ENCODE assay signal across 16 mouse cellular contexts in genomic region chr2:54264773-54265452, GRCm38 (mm10).
DNase-seq lines count a peak whose midpoint lies in the region; ATAC-seq lines count a peak whose summit lies in the region.
"Had no signal": no experiment of that assay in that cellular context is flagged by ENCODE, and none has a peak within 500 bp of the region (broad histone marks: within the 10 kb centered on the region; RNA-seq: fewer than 3 reads in every experiment).

No protein-coding gene starts in this region.

- H3K9me3 ChIP-seq in forebrain, embryonic 12.5 days = peaks cover 4% of the 10 kb centered on the region
- H3K9me3 ChIP-seq in hindbrain, embryonic 16.5 days (ENCODE audit: control insufficient read depth, low read length) = no peaks in the 10 kb centered on the region
- H3K9me3 ChIP-seq in neural tube, embryonic 14.5 days (ENCODE audit: control insufficient read depth, low read length) = no peaks in the 10 kb centered on the region

- no peaks in the 10 kb centered on the region for H3K27me3 ChIP-seq in forebrain, embryonic 12.5 days
- H3K27me3 ChIP-seq in hindbrain, embryonic 16.5 days (replicated peaks; ENCODE audit: control insufficient read depth, insufficient read depth, low read length) = no peaks in the 10 kb centered on the region
- H3K27me3 ChIP-seq in neural tube, embryonic 14.5 days (ENCODE audit: control insufficient read depth, insufficient read depth, low read length) = no peaks in the 10 kb centered on the region
- H3K27me3 ChIP-seq: heart, embryonic 13.5 days had no signal

- ATAC-seq in forebrain, embryonic 12.5 days (ENCODE audit: low FRiP score) = peak; percentile 97
- ATAC-seq in hindbrain, embryonic 16.5 days = peak; percentile 92
- ATAC-seq in neural tube, embryonic 14.5 days (ENCODE audit: low read depth) = peak; percentile 89

- H3K4me3 ChIP-seq in forebrain, embryonic 12.5 days (replicated peaks) = no peak overlapping the region
- no peak overlapping the region for H3K4me3 ChIP-seq in hindbrain, embryonic 16.5 days (ENCODE audit: low read length)
- H3K4me3 ChIP-seq in neural tube, embryonic 14.5 days (ENCODE audit: low read depth, low read length) = no peak overlapping the region
- H3K4me3 ChIP-seq: heart, embryonic 13.5 days had no signal

- peak; percentile 8 for DNase-seq in left cerebral cortex, postnatal 4 days
- DNase-seq in left cerebral cortex, postnatal 25 days (ENCODE audit: low spot score in 2 of 2) = no peak
- no peak for DNase-seq in cerebellum, adult 8-10 months
- DNase-seq in layer of hippocampus, postnatal 25 days (ENCODE audit: extremely low spot score in 1 of 2, low spot score in 1 of 2) = no peak
- no peak for DNase-seq in heart, adult 9 months (ENCODE audit: low spot score in 2 of 2)
- DNase-seq: adrenal gland, postnatal 36 days; gastrocnemius, postnatal 14 days; kidney, adult 8-10 months; liver; lung, embryonic 14.5 days; right cerebral cortex, postnatal 14 days; thymus, adult 2 months had no signal

- H3K4me1 ChIP-seq in forebrain, embryonic 12.5 days = peaks cover 5% of the 10 kb centered on the region
- H3K4me1 ChIP-seq in hindbrain, embryonic 16.5 days (ENCODE audit: control insufficient read depth, insufficient read depth, low read depth, low read length) = no peaks in the 10 kb centered on the region
- H3K4me1 ChIP-seq in neural tube, embryonic 14.5 days (ENCODE audit: control insufficient read depth, insufficient read depth, low read length) = no peaks in the 10 kb centered on the region
- H3K4me1 ChIP-seq: heart, embryonic 13.5 days had no signal

- no peak overlapping the region for H3K27ac ChIP-seq in forebrain, embryonic 12.5 days
- no peak overlapping the region for H3K27ac ChIP-seq in hindbrain, embryonic 16.5 days (ENCODE audit: low read depth, low read length)
- H3K27ac ChIP-seq in neural tube, embryonic 14.5 days (ENCODE audit: low read depth, low read length) = no peak overlapping the region
- H3K27ac ChIP-seq: heart, embryonic 13.5 days had no signal

- H3K9ac ChIP-seq in forebrain, embryonic 12.5 days = no peak overlapping the region
- H3K9ac ChIP-seq in hindbrain, embryonic 16.5 days (ENCODE audit: low read depth, low read length) = no peak overlapping the region
- H3K9ac ChIP-seq in neural tube, embryonic 14.5 days (replicated peaks; ENCODE audit: low read depth, low read length) = no peak overlapping the region
- H3K9ac ChIP-seq: heart, embryonic 13.5 days; lung, embryonic 14.5 days had no signal

- H3K4me2 ChIP-seq in forebrain, embryonic 12.5 days = no peak overlapping the region
- H3K4me2 ChIP-seq in hindbrain, embryonic 16.5 days (ENCODE audit: low read length) = no peak overlapping the region
- no peak overlapping the region for H3K4me2 ChIP-seq in neural tube, embryonic 14.5 days (ENCODE audit: low read depth, low read length)
- H3K4me2 ChIP-seq: heart, embryonic 13.5 days; lung, embryonic 14.5 days had no signal

- WGBS in forebrain, embryonic 12.5 days = 10% methylated on average over 4 of the region's 4 CpGs
- WGBS in hindbrain, embryonic 16.5 days = 30% methylated on average over 4 of the region's 4 CpGs
- 32% methylated on average over 4 of the region's 4 CpGs for WGBS in neural tube, embryonic 14.5 days

- H3K36me3 ChIP-seq in forebrain, embryonic 12.5 days (replicated peaks) = no peaks in the 10 kb centered on the region
- no peaks in the 10 kb centered on the region for H3K36me3 ChIP-seq in hindbrain, embryonic 16.5 days (ENCODE audit: control insufficient read depth, insufficient read depth, low read length)
- H3K36me3 ChIP-seq in neural tube, embryonic 14.5 days (ENCODE audit: control insufficient read depth, insufficient read depth, low read length) = no peaks in the 10 kb centered on the region
- H3K36me3 ChIP-seq: heart, embryonic 13.5 days had no signal

- intact Hi-C loops in left cerebral cortex, postnatal 4 days (cut with DNase I) = no loop called here
- intact Hi-C loops in left cerebral cortex, postnatal 25 days (cut with DNase I) = no loop called here
